Mouse (Mus musculus): ENCODE results near the gene Trpm6.

GRCm38 (mm10) chr19:18711589-18711988 is 38.2 kb upstream of the Trpm6 start:
- no peak for TF ChIP-seq CTCF (IDR thresholded peaks at IDR 0.05; ENCODE audit: control insufficient read depth, insufficient read depth, insufficient read length)
- no peak for TF ChIP-seq MAX (IDR thresholded peaks at IDR 0.05)
- no peak for TF ChIP-seq MYOD1 (IDR thresholded peaks at IDR 0.05; ENCODE audit: control insufficient read depth, insufficient read length, low read depth)
- TF ChIP-seq CEBPB (IDR thresholded peaks at IDR 0.05; ENCODE audit: low read depth), result no peak
- TF ChIP-seq MYOG (IDR thresholded peaks at IDR 0.05; ENCODE audit: control insufficient read depth, extremely low read depth, insufficient read length), result no peak

Data from C2C12 (cell line).